Mouse (Mus musculus) thymus, adult 18-20 months (tissue): ENCODE measurements around the gene Ptprk.

Source experiments
- DNase-seq, 2 experiments: peaks; one replicate each; pipeline ENCODE4 v3.0.0; 2022; ENCODE audit warnings: mixed read lengths in 2 of 2

Ptprk gene

DNA sequence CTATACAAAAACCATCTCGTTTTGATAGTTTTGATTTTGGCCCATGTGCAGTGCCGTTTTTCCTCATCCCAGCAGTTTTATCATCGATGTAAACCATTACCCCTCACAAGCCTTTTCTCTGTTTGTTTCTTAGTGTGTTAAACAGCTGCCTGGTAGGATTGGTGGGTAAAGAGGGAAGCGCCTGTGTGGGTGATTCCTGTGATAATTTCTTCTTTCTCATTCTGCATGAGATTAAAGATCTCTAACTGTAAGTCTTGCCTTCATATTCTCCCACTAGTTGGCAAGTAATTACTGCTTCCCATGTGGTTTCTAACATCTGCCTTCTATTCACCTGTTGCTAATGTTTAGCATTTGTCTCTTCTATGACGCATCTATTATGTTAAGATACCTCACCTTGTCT is 116.8 kb downstream of the Ptprk start:
- DNase-seq, result no peak

- no peak for DNase-seq
Observed at GRCm38 (mm10) chr10:28193630-28194029, 119.0 kb downstream of the Ptprk start.

DNA sequence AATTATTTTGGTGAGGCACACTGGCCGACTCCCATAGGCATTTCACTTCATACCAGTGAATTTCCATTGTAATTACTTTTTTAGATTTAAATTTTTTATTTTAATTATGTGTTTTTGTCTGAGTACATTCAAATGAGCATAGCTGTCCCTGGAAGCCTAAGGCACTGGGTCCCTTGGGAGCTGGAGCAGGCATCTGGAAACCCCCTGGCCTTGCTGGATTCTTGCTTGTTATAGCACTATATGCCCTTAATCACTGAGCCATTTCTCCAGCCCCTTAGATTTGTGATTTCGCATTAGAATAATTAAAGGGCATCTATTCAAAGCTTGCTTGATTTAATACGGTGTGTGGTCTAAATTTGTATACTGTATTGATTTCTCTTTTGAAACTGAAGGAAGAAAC is 126.0 kb downstream of the Ptprk start:
- DNase-seq, result no peak

- no peak for DNase-seq
Observed at GRCm38 (mm10) chr10:28209394-28209793, 134.8 kb downstream of the Ptprk start.

- DNase-seq, result no peak
Observed at GRCm38 (mm10) chr10:28212083-28212482, 137.5 kb downstream of the Ptprk start.

DNA sequence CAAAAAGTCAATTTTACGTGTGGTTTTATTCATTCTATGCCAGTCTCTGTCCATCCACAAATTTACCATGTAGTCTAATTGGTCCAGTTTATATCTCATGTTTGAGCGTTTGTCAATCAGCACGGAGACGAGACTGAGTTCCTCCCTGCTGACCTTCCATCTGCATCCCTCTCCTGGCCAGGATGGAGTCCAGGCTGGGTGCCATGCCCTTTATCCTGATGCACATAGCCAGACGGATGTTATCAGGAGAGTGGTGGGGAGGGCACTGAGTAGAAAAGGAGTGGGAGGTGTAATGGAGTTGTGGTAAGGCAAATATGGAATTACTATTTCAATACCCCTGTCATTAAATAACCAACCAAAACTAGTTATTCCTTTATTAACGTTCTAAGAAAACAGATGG is 140.5 kb downstream of the Ptprk start:
- no peak for DNase-seq

DNA sequence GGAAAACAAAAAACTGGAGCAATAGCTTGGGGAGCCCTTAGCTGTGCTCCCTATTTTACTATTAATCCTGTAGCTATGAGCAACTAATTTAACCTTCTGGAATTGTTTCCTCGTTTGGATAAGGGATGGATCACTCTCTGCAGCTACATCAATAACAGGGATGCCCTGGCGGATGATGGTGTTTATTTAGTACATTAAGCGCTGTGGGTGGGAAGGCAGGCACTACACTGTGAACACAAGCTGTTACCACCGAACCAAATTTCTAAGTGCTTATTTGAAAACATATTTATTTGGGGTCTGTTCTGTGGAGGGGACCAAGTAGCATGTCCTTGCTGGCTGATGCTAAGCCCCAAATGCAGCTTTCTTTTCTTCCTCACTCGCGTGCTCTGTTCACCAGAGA is 149.0 kb downstream of the Ptprk start:
- DNase-seq, result no peak

- no peak for DNase-seq
Observed at GRCm38 (mm10) chr10:28224376-28224775, 149.8 kb downstream of the Ptprk start.

- no peak for DNase-seq
Observed at GRCm38 (mm10) chr10:28225536-28226075, 151.0 kb downstream of the Ptprk start.

DNA sequence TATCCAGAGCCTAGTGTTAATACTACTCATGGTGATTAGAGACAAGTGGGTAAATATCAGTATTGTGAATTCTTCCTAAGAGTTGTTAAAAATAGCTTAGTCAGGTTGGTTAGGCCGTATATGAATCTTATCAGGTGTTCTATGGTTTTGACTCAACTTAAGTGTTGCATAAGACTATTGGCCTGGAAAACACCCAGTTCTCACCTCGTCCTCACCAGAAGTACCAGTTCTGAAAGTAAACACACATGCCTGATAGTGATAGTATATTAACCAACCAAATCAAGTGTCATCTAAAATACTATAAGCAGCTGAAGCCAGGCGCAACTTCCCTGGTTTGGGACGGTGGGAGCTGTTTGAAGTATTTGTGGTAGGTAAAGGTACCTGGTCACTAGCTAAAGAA is 153.1 kb downstream of the Ptprk start:
- no peak for DNase-seq

- no peak for DNase-seq
Observed at GRCm38 (mm10) chr10:28228208-28228607, 153.6 kb downstream of the Ptprk start.

GRCm38 (mm10) chr10:28232273-28233167 is 157.9 kb downstream of the Ptprk start:
- no peak for DNase-seq

- DNase-seq, result no peak
Observed at GRCm38 (mm10) chr10:28249047-28249446, 174.4 kb downstream of the Ptprk start.

DNA sequence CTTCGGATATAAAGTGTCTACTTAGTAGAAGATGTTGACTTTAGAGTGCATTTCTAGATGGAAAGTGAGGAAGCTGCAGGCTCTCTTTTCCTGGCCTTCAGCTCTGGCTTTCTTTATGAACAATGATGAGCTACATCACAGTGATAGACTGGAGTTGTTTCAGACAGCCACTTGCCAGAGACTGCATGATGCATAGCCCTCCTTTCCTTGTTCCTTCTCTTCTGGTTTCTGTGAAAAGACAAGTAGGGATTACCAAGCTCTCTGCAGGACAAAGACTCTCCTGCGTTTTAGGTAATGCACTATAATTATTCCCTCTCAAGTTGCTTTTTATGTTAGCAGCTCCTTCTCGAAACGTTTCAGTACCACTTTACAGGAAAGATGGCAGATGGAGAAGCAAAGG is 176.8 kb downstream of the Ptprk start:
- DNase-seq, result no peak

DNA sequence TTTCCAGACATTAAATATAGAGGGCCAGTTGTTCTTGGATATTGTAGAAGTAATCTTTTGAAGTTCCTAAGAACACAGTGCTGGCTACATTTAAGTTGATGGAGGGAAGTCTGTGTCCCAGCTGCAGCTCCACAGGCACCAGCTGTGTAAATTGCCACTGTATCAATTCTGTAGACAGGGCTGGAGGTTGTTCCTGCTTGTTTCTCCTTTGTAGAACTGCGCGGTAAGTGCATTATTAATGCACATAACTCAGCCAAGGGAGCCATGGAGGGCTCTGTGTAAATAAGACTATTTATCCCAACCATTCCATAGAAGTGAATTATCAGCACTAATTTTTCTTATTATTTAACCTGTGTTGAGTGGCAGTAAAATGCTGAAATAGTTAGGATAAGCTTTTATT is 186.0 kb downstream of the Ptprk start:
- DNase-seq, result no peak

DNA sequence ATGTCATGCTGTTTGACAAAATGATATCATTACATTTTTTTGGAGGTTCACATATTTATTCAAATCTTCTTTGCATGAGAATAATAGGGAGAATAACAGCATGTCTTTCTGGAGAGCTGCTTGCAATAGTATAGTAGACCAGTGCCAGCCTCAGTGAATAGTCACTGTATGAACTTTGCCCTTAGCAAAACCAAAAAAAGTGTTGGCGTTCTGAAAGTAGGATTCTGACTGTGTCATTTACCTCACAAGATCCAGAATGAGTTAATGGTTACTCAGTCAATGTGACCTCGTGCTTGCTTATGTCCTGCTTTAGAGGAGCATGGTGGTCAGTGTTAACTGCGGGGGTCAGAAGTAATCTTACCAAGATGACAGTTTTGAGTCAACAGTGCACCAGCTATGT is 187.5 kb downstream of the Ptprk start:
- no peak for DNase-seq

- DNase-seq, result no peak
Observed at GRCm38 (mm10) chr10:28263546-28263945, 188.9 kb downstream of the Ptprk start.

DNA sequence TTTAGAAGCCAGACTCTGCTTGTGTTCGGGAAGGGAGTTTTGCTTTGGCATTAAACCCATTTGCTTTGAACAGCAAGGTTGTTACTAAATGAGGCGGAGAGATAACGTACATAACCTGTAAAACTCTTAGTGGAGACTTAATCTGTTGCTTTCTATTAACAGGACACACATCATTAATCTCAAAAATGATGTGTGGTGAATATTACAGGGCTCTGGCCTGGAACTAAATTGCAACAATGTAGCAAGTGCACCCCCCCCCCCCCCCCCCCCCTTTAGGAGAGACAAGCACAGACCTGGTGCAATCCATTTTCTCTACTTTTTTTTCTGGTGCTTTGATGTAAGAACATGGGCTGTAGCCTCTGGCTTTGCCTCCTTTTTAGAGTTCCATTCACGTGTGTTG is 195.7 kb downstream of the Ptprk start:
- no peak for DNase-seq

- DNase-seq, result no peak
Observed at GRCm38 (mm10) chr10:28271729-28272606, 197.3 kb downstream of the Ptprk start.

DNA sequence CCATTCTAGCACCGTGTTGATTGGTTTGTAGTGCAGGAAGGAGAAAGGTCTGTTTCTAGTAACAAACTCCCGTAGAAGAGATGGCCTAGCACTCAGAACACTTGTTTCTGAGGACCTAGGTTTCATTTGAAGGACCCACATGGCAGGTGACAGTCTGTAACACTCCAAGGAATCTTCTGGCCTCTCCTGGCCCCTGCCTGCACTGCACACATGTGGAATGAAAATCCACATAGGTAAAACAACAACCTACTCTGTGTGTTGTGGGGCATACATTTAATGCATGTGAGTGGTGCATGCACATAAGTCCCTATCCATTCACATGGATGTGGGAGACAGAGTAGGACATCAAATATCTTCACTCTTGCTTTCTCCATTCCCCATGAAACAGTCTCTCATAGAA is 204.1 kb downstream of the Ptprk start:
- no peak for DNase-seq

- DNase-seq, result no peak
Observed at GRCm38 (mm10) chr10:28297531-28297930, 222.9 kb downstream of the Ptprk start.

DNA sequence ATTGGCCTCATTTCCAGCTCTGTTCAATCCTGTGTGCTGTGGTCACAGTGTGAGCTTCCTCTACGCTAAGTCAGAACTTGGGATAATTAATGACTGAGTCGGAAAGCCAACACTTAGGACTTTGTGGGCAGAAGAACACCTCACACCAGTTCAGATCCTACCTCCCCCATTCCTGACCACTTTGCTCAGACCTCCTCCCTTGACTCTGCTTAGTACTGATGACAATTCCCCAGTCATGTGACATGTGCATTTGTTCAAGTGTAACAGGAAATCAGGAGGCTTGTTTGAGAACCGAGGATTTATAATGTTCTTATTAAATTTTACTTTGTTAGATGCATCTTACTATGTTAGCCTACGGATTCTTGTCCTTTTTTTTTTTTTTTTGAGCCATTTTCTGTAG is 224.6 kb downstream of the Ptprk start:
- DNase-seq, result no peak

DNA sequence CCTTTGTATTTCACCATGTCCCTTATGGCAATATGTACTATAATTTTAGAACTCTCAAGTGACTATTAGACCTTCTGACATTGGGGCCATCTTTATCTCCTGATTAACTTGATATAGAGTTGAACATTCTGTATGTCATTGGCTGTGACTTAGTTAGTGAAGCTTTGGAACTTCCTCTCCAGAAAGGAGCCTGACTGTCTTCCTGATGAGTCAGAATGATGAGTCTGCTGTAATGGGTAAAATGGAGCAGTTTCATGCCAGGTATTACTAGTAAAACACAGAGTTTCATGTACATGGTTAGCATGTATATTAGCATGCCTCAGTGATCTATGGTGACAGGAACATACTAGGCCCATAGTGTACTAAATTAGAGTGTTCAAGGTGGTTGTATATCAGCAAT is 229.2 kb downstream of the Ptprk start:
- no peak for DNase-seq
